9 mouse cellular contexts compared by ENCODE assay signal in genomic region chr8:119885612-119886011, GRCm38 (mm10). TPM values are rescaled to one million over a fixed set of nuclear protein-coding genes. Genes with fewer than 3 reads are reported as not detected.
A peak's percentile ranks its signal among the peaks of the same experiment; 100 is the strongest.
DNase-seq lines count a peak whose midpoint lies in the region; ATAC-seq lines count a peak whose summit lies in the region.
"Had no signal": no experiment of that assay in that cellular context is flagged by ENCODE, and none has a peak within 500 bp of the region (broad histone marks: within the 10 kb centered on the region; RNA-seq: fewer than 3 reads in every experiment).

No protein-coding gene starts in this region.

- no peaks in the 10 kb centered on the region for H3K9me3 ChIP-seq in hindbrain, embryonic 13.5 days
- no peaks in the 10 kb centered on the region for H3K9me3 ChIP-seq in hindbrain, embryonic 12.5 days (replicated peaks)
- no peaks in the 10 kb centered on the region for H3K9me3 ChIP-seq in heart, embryonic 12.5 days (replicated peaks)
- H3K9me3 ChIP-seq in midbrain, embryonic 11.5 days (ENCODE audit: control insufficient read depth, low read length): no peaks in the 10 kb centered on the region
- H3K9me3 ChIP-seq: neural tube, embryonic 12.5 days had no signal

- H3K4me1 ChIP-seq in hindbrain, embryonic 13.5 days (replicated peaks): peaks cover 14% of the 10 kb centered on the region
- H3K4me1 ChIP-seq in hindbrain, embryonic 12.5 days: peaks cover 14% of the 10 kb centered on the region
- H3K4me1 ChIP-seq in heart, embryonic 12.5 days (replicated peaks): peaks cover 15% of the 10 kb centered on the region
- H3K4me1 ChIP-seq in midbrain, embryonic 11.5 days (ENCODE audit: control insufficient read depth, insufficient read depth, low read length): no peaks in the 10 kb centered on the region; the same call in 1 of the 2 replicates

- H3K36me3 ChIP-seq in hindbrain, embryonic 13.5 days: no peaks in the 10 kb centered on the region
- H3K36me3 ChIP-seq in hindbrain, embryonic 12.5 days: no peaks in the 10 kb centered on the region
- no peaks in the 10 kb centered on the region for H3K36me3 ChIP-seq in heart, embryonic 12.5 days
- H3K36me3 ChIP-seq in midbrain, embryonic 11.5 days (ENCODE audit: control insufficient read depth, insufficient read depth, low read length): no peaks in the 10 kb centered on the region
- H3K36me3 ChIP-seq: neural tube, embryonic 12.5 days had no signal

- H3K4me3 ChIP-seq in hindbrain, embryonic 13.5 days: no peak overlapping the region
- H3K4me3 ChIP-seq in hindbrain, embryonic 12.5 days: no peak overlapping the region
- H3K4me3 ChIP-seq in heart, embryonic 12.5 days: no peak overlapping the region
- H3K4me3 ChIP-seq in midbrain, embryonic 11.5 days (ENCODE audit: low read depth, low read length): no peak overlapping the region
- H3K4me3 ChIP-seq: neural tube, embryonic 12.5 days had no signal

- H3K27ac ChIP-seq in hindbrain, embryonic 13.5 days: 0 out of 2 replicates have a peak overlapping the region, but pooled peaks have one; percentile 6
- no peak overlapping the region for H3K27ac ChIP-seq in hindbrain, embryonic 12.5 days
- H3K27ac ChIP-seq in heart, embryonic 12.5 days (ENCODE audit: poor library complexity, severe bottlenecking): peak overlapping the region; percentile 28; the same call in 1 of the 2 replicates
- no peak overlapping the region for H3K27ac ChIP-seq in midbrain, embryonic 11.5 days (ENCODE audit: low read depth, low read length)
- H3K27ac ChIP-seq: neural tube, embryonic 12.5 days had no signal

- peak; percentile 38 for DNase-seq in cerebellum, adult 11-12 months
- DNase-seq in kidney, postnatal 10 days: peak; percentile 85
- no peak for DNase-seq in midbrain, embryonic 11.5 days (ENCODE audit: low spot score, missing footprints)
- DNase-seq in thymus, adult 18-20 months: no peak
- no peak for DNase-seq in layer of hippocampus, postnatal 36 days

- 0 out of 2 replicates have a peak, but pooled peaks have one; percentile 28 for ATAC-seq in hindbrain, embryonic 13.5 days (ENCODE audit: low FRiP score)
- no peak for ATAC-seq in hindbrain, embryonic 12.5 days (ENCODE audit: low FRiP score)
- ATAC-seq in heart, embryonic 12.5 days (ENCODE audit: insufficient number of reproducible peaks, low FRiP score): peak; percentile 71
- ATAC-seq in midbrain, embryonic 11.5 days (ENCODE audit: low FRiP score): no peak

- no peak overlapping the region for H3K4me2 ChIP-seq in hindbrain, embryonic 13.5 days
- no peak overlapping the region for H3K4me2 ChIP-seq in hindbrain, embryonic 12.5 days (replicated peaks)
- peak overlapping the region; percentile 8; the same call in 1 of the 2 replicates for H3K4me2 ChIP-seq in heart, embryonic 12.5 days
- no peak overlapping the region for H3K4me2 ChIP-seq in midbrain, embryonic 11.5 days
- H3K4me2 ChIP-seq: neural tube, embryonic 12.5 days had no signal

- WGBS in hindbrain, embryonic 13.5 days: 30% methylated on average over 3 of the region's 3 CpGs
- 33% methylated on average over 3 of the region's 3 CpGs for whole genome bisulfite sequencing in hindbrain, embryonic 12.5 days
- WGBS in heart, embryonic 12.5 days: 29% methylated on average over 3 of the region's 3 CpGs
- WGBS in midbrain, embryonic 11.5 days: 37% methylated on average over 3 of the region's 3 CpGs

- no peak overlapping the region for H3K9ac ChIP-seq in hindbrain, embryonic 13.5 days
- no peak overlapping the region for H3K9ac ChIP-seq in hindbrain, embryonic 12.5 days
- no peak overlapping the region for H3K9ac ChIP-seq in heart, embryonic 12.5 days
- H3K9ac ChIP-seq in midbrain, embryonic 11.5 days (ENCODE audit: low read length): 0 out of 2 replicates have a peak overlapping the region, but pooled peaks have one; percentile 9
- H3K9ac ChIP-seq: neural tube, embryonic 12.5 days had no signal

- 0 out of 2 replicates have a peak, but pooled peaks cover 2% of the 10 kb centered on the region for H3K27me3 ChIP-seq in hindbrain, embryonic 13.5 days
- H3K27me3 ChIP-seq in hindbrain, embryonic 12.5 days: no peaks in the 10 kb centered on the region
- peaks cover 4% of the 10 kb centered on the region for H3K27me3 ChIP-seq in heart, embryonic 12.5 days (replicated peaks)
- H3K27me3 ChIP-seq in midbrain, embryonic 11.5 days (ENCODE audit: control insufficient read depth, insufficient read depth, low read length): no peaks in the 10 kb centered on the region
- H3K27me3 ChIP-seq: neural tube, embryonic 12.5 days had no signal

RNA-seq across cellular contexts. Expression of gene Klhl36, which starts 23.5 kb away (rescaled TPM):
- polyA plus RNA-seq in hindbrain, embryonic 13.5 days (2015; fragmentation: Nextera tagmentation; extraction: Ambion mirVana): 14.6 and 14.8 TPM in 2 replicates
- polyA plus RNA-seq in hindbrain, embryonic 12.5 days (2016; fragmentation: Nextera tagmentation; extraction: Ambion mirVana): 12.2 and 12.8 TPM in 2 replicates
- polyA plus RNA-seq in heart, embryonic 12.5 days (2016; fragmentation: Nextera tagmentation; extraction: Ambion mirVana): 10.3 and 12.5 TPM in 2 replicates
- 8.2 and 10.2 TPM in 2 replicates for polyA plus RNA-seq in midbrain, embryonic 11.5 days (2014; fragmentation: Nextera tagmentation; extraction: Ambion mirVana)
- total RNA-seq in layer of hippocampus, postnatal 36 days (2021): 1 to 10 TPM; 7.1 to 8.3 TPM

RNA-seq across cellular contexts. Expression of gene Usp10, which starts 24.5 kb away (rescaled TPM):
- 123 and 126 TPM in 2 replicates for polyA plus RNA-seq in hindbrain, embryonic 13.5 days (2015; fragmentation: Nextera tagmentation; extraction: Ambion mirVana)
- polyA plus RNA-seq in hindbrain, embryonic 12.5 days (2016; fragmentation: Nextera tagmentation; extraction: Ambion mirVana): 137 and 141 TPM in 2 replicates
- polyA plus RNA-seq in heart, embryonic 12.5 days (2016; fragmentation: Nextera tagmentation; extraction: Ambion mirVana): 112 and 116 TPM in 2 replicates
- polyA plus RNA-seq in midbrain, embryonic 11.5 days (2014; fragmentation: Nextera tagmentation; extraction: Ambion mirVana): 150 and 152 TPM in 2 replicates
- total RNA-seq in layer of hippocampus, postnatal 36 days (2021): 10 to 100 TPM; 86.6 to 95.8 TPM

RNA-seq across cellular contexts. Expression of gene Gm20388, which starts 25.0 kb away (rescaled TPM):
- polyA plus RNA-seq in hindbrain, embryonic 13.5 days (2015; fragmentation: Nextera tagmentation; extraction: Ambion mirVana): 1.9 and 4.1 TPM in 2 replicates
- not detected in 2 replicates for polyA plus RNA-seq in hindbrain, embryonic 12.5 days (2016; fragmentation: Nextera tagmentation; extraction: Ambion mirVana)
- 4.0 TPM in 1 of 2 replicates, not detected in the other for polyA plus RNA-seq in heart, embryonic 12.5 days (2016; fragmentation: Nextera tagmentation; extraction: Ambion mirVana)
- polyA plus RNA-seq in midbrain, embryonic 11.5 days (2014; fragmentation: Nextera tagmentation; extraction: Ambion mirVana): 3.0 TPM in 1 of 2 replicates, not detected in the other
- total RNA-seq in layer of hippocampus, postnatal 36 days (2021): 10 to 100 TPM in 1 of 2 experiments, not detected in 1; 12.7 TPM
- polyA plus RNA-seq: neural tube, embryonic 12.5 days had no signal

RNA-seq across cellular contexts. Expression of gene Cotl1, which starts 45.3 kb away (rescaled TPM):
- polyA plus RNA-seq in hindbrain, embryonic 13.5 days (2015; fragmentation: Nextera tagmentation; extraction: Ambion mirVana): 98.1 and 106 TPM in 2 replicates
- polyA plus RNA-seq in hindbrain, embryonic 12.5 days (2016; fragmentation: Nextera tagmentation; extraction: Ambion mirVana): 115 and 142 TPM in 2 replicates
- polyA plus RNA-seq in heart, embryonic 12.5 days (2016; fragmentation: Nextera tagmentation; extraction: Ambion mirVana): 40.6 and 54.2 TPM in 2 replicates
- 411 and 445 TPM in 2 replicates for polyA plus RNA-seq in midbrain, embryonic 11.5 days (2014; fragmentation: Nextera tagmentation; extraction: Ambion mirVana)
- 100 to 1,000 TPM; 129 to 137 TPM for total RNA-seq in layer of hippocampus, postnatal 36 days (2021)

Comparison
In these comparisons a context has a peak if more than half of its experiments do, and no peak if none do; other contexts are left out.
1. ATAC-seq: peak in hindbrain, embryonic 13.5 days (single experiment) and heart, embryonic 12.5 days (single experiment); none in hindbrain, embryonic 12.5 days (single experiment) and midbrain, embryonic 11.5 days (single experiment).
2. H3K27ac ChIP-seq: peak in hindbrain, embryonic 13.5 days (single experiment) and heart, embryonic 12.5 days (single experiment); none in hindbrain, embryonic 12.5 days (single experiment) and midbrain, embryonic 11.5 days (single experiment).
3. DNase-seq: peak in cerebellum, adult 11-12 months (single experiment) and kidney, postnatal 10 days (single experiment); none in midbrain, embryonic 11.5 days (single experiment), thymus, adult 18-20 months (0 of 2) and layer of hippocampus, postnatal 36 days (0 of 2).